Mouse (Mus musculus) E14TG2a.4 (cell line): Measurements from ENCODE around the gene Sgcd.

Experiments
- H3K27me3 ChIP-seq: 2 replicates; pipeline ENCODE4 v1.6.1; 2014; ENCODE audit warnings: low read length, control low read depth; ENCODE audit not compliant: insufficient read depth
- H3K36me3 ChIP-seq: 2 replicates; pipeline ENCODE4 v1.6.1; 2014; ENCODE audit warnings: low read length, control low read depth; ENCODE audit not compliant: insufficient read depth
- H3K4me1 ChIP-seq: replicated peaks from 2 replicates; pipeline ENCODE4 v1.6.1; 2014; ENCODE audit warnings: low read depth, low read length, control low read depth
- H3K4me3 ChIP-seq: replicated peaks from 2 replicates; pipeline ENCODE4 v1.5.1; 2014; ENCODE audit warnings: mild to moderate bottlenecking, low read length
- H3K9me3 ChIP-seq: 2 replicates; pipeline ENCODE4 v1.6.1; 2014; ENCODE audit warnings: low read length, control low read depth
- CTCF ChIP-seq: conservative IDR thresholded peaks from 2 replicates; pipeline ENCODE4 v1.5.1; 2014; ENCODE audit warnings: low read length
- NANOG ChIP-seq: IDR thresholded peaks from 2 replicates; pipeline ENCODE4 v1.6.1; 2014; ENCODE audit warnings: borderline replicate concordance, low read length, mixed read lengths
- POU5F1 ChIP-seq: IDR thresholded peaks from 2 replicates; pipeline ENCODE4 v1.6.1; 2014; ENCODE audit warnings: low read length, borderline replicate concordance

Gene Sgcd

GRCm38 (mm10) chr11:47050390-47050789 lies 938.4 kb downstream of the Sgcd start:
- Histone ChIP-seq H3K9me3 (no peaks in the 10 kb centered on the region), H3K4me3 (no peak overlapping the region), H3K4me1 (no peaks in the 10 kb centered on the region), H3K27me3 (no peaks in the 10 kb centered on the region), H3K36me3 (no peaks in the 10 kb centered on the region)
- no peak for TF ChIP-seq POU5F1
- no peak for TF ChIP-seq NANOG
- no peak for TF ChIP-seq CTCF

DNA sequence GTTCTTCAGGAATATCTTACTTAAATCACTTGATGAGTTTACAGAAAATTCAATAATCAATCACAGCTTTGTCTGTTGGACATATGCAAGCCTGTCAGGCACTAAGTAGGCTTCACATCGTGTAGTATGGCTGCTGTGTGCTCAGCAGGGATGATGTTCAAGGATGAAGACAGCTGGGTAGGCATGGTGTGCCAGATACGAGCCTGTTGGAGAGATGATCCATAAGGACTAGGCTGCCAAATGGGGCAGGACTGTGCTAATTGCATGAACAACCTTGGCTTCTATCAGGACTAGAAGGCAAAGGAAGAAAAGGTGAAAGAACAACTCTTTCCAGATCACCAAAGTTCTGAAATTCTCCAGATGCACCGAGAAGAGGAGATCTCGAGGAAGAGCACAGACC lies 939.0 kb downstream of the Sgcd start:
- H3K4me3 ChIP-seq, result no peak overlapping the region
- TF ChIP-seq NANOG (no peak), POU5F1 (no peak)
- no peaks in the 10 kb centered on the region for H3K36me3 ChIP-seq
- H3K4me1 ChIP-seq, result no peaks in the 10 kb centered on the region
- no peaks in the 10 kb centered on the region for H3K9me3 ChIP-seq
- no peaks in the 10 kb centered on the region for H3K27me3 ChIP-seq

GRCm38 (mm10) chr11:47032318-47032717 lies 956.5 kb downstream of the Sgcd start:
- no peaks in the 10 kb centered on the region for H3K36me3 ChIP-seq
- H3K4me1 ChIP-seq, result no peaks in the 10 kb centered on the region
- H3K9me3 ChIP-seq, result no peaks in the 10 kb centered on the region
- no peak for TF ChIP-seq CTCF
- no peak for TF ChIP-seq POU5F1
- TF ChIP-seq NANOG, result no peak
- no peak overlapping the region for H3K4me3 ChIP-seq
- no peaks in the 10 kb centered on the region for H3K27me3 ChIP-seq

DNA sequence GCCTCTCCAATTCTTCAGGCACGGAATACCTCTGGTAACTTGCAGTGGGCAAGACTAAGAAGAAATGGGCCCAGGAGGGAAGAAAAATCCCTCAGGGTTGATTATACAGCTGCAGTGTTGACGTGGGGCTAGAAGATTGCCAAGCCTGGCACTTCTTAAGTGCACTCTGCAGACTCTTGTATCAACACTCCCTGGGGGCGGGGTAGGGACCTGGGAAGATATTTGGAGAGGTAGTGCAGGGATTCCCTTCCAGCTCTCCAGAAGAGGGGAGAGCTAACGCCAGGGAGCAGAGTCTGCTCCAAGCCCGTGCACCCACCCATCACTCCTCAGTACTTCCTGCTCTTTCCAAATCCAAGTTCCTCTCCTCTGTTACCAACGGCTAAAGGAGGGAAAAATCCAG lies 967.9 kb downstream of the Sgcd start:
- H3K4me1 ChIP-seq, result no peaks in the 10 kb centered on the region
- no peak for TF ChIP-seq NANOG
- TF ChIP-seq CTCF, result no peak
- TF ChIP-seq POU5F1, result no peak
- peaks cover 21% of the 10 kb centered on the region for H3K9me3 ChIP-seq
- no peak overlapping the region for H3K4me3 ChIP-seq
- no peaks in the 10 kb centered on the region for H3K27me3 ChIP-seq
- no peaks in the 10 kb centered on the region for H3K36me3 ChIP-seq

- H3K4me3 ChIP-seq, result no peak overlapping the region
- H3K36me3 ChIP-seq, result no peaks in the 10 kb centered on the region
- no peaks in the 10 kb centered on the region for H3K27me3 ChIP-seq
- no peaks in the 10 kb centered on the region for H3K4me1 ChIP-seq
- H3K9me3 ChIP-seq, result peaks cover 21% of the 10 kb centered on the region
- TF ChIP-seq NANOG, result no peak
- TF ChIP-seq CTCF, result no peak
- no peak for TF ChIP-seq POU5F1
Observed at GRCm38 (mm10) chr11:47018139-47018538, 970.6 kb downstream of the Sgcd start.

DNA sequence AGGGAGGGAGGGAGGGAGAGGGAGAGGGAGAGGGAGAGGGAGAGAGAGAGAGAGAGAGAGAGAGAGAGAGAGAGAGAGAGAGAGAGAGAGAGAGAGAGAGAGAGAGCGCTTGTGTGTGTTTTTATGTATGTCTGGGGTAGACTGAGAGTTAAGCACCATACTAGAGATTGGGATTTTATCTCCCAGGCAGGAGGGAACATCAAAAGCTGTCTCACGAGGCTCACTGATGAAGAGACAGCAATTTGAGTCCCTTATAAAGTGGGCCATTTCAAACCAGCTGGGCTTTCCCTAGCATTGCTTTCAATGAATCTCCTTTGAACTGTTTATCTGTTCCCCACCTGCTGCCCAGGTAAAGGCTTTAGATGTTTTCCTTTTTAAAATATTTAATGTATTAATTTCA lies 973.1 kb downstream of the Sgcd start:
- Histone ChIP-seq H3K27me3 (no peaks in the 10 kb centered on the region), H3K36me3 (no peaks in the 10 kb centered on the region), H3K9me3 (peaks cover 21% of the 10 kb centered on the region), H3K4me1 (no peaks in the 10 kb centered on the region), H3K4me3 (no peak overlapping the region)
- TF ChIP-seq NANOG, result no peak
- TF ChIP-seq POU5F1, result no peak
- no peak for TF ChIP-seq CTCF

DNA sequence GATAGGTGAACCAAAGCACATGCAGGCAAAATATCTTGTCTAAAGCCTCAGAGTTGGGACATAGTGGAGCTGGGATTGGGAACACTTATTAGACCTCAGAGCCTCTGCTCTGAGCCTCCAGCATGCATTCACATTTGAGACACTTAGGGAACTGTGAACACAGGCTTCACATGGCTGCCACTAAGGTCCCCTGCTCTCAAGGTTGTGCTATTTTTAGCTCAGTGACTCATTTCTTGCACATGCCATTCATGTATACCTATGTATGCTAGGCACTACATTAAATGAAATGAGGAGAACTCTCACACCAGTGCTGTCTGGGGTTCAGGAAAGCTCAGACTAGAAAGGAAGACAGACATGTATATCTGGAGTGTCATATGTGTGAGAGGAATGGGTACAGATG lies 974.5 kb downstream of the Sgcd start:
- Histone ChIP-seq H3K9me3 (peaks cover 21% of the 10 kb centered on the region), H3K4me3 (no peak overlapping the region), H3K4me1 (no peaks in the 10 kb centered on the region), H3K36me3 (no peaks in the 10 kb centered on the region), H3K27me3 (no peaks in the 10 kb centered on the region)
- no peak for TF ChIP-seq CTCF
- no peak for TF ChIP-seq NANOG
- no peak for TF ChIP-seq POU5F1

- Histone ChIP-seq H3K4me3 (no peak overlapping the region), H3K4me1 (no peaks in the 10 kb centered on the region), H3K27me3 (no peaks in the 10 kb centered on the region), H3K36me3 (no peaks in the 10 kb centered on the region), H3K9me3 (no peaks in the 10 kb centered on the region)
- TF ChIP-seq CTCF (no peak), NANOG (no peak), POU5F1 (no peak)
Observed at GRCm38 (mm10) chr11:47010166-47010565, 978.6 kb downstream of the Sgcd start.

- no peaks in the 10 kb centered on the region for H3K4me1 ChIP-seq
- TF ChIP-seq POU5F1 (no peak), CTCF (no peak), NANOG (no peak)
- peaks cover 10% of the 10 kb centered on the region; the same call in 1 of the 2 replicates for H3K9me3 ChIP-seq
- no peaks in the 10 kb centered on the region for H3K36me3 ChIP-seq
- H3K27me3 ChIP-seq, result no peaks in the 10 kb centered on the region
- no peak overlapping the region for H3K4me3 ChIP-seq
Observed at GRCm38 (mm10) chr11:47005301-47005875, 983.4 kb downstream of the Sgcd start.

DNA sequence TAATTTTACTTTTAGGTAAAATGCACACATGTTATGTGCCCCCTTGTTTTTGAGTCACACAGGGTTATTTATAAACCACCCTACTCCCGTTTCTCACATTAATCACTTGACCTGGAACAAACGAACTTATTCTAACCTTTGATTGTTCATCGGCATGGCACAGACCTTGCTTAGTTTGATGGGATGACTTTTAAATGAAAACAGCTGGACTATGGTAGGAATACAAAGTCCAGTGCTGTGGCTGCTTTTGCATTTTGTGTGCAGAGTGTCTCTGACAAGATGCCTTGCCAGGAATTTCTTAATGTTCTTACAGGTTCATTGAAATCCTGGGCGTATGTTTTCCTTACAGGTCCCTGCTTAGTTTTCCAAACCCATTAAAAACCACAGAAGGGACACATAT lies 1049.5 kb downstream of the Sgcd start:
- H3K36me3 ChIP-seq, result no peaks in the 10 kb centered on the region
- H3K4me3 ChIP-seq, result no peak overlapping the region
- TF ChIP-seq CTCF (no peak), NANOG (no peak), POU5F1 (no peak)
- no peaks in the 10 kb centered on the region for H3K4me1 ChIP-seq
- H3K9me3 ChIP-seq, result no peaks in the 10 kb centered on the region
- H3K27me3 ChIP-seq, result no peaks in the 10 kb centered on the region
